Comparison of ENCODE assay signal across 9 mouse cellular contexts in the genomic region with DNA sequence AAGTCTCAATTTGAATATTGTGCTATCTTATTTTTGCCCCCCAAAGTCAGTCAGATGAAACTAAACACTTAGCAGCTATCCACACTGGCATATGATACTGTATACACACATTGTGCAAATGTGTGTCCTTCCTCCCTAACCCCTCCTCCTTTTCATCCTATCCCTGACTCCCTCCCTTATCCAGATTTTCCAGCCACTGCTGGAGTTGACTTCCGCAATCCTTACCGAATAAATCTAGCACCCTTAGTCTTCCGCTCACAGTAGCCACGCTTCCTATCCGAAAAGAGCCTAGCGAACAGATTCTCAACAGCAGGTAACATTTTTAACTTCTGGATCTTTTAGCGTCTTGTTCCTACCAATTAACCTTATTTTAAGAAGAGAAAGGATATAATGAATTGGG. TPM values are rescaled to one million over a fixed set of nuclear protein-coding genes. Genes with fewer than 3 reads are reported as not detected.
A peak's percentile ranks its signal among the peaks of the same experiment; 100 is the strongest.
DNase-seq lines count a peak whose midpoint lies in the region; ATAC-seq and TF ChIP-seq lines count a peak whose summit lies in the region.
"Had no signal": no experiment of that assay in that cellular context is flagged by ENCODE, and none has a peak within 500 bp of the region (broad histone marks: within the 10 kb centered on the region; RNA-seq: fewer than 3 reads in every experiment).

A gene (plus strand): TSS at position 233 of the 400 bp plus-strand sequence.

- H3K9me3 ChIP-seq in kidney, postnatal 0 days (replicated peaks; ENCODE audit: low read length): no peaks in the 10 kb centered on the region
- no peaks in the 10 kb centered on the region for H3K9me3 ChIP-seq in embryonic facial prominence, embryonic 15.5 days (replicated peaks)
- no peaks in the 10 kb centered on the region for H3K9me3 ChIP-seq in intestine, postnatal 0 days (ENCODE audit: control insufficient read depth)

- H3K4me1 ChIP-seq in kidney, postnatal 0 days (replicated peaks; ENCODE audit: insufficient read depth, low read length): no peaks in the 10 kb centered on the region
- peaks cover 7% of the 10 kb centered on the region for H3K4me1 ChIP-seq in embryonic facial prominence, embryonic 15.5 days
- no peaks in the 10 kb centered on the region for H3K4me1 ChIP-seq in intestine, postnatal 0 days (replicated peaks; ENCODE audit: control insufficient read depth, insufficient read depth, low read length)

- ATAC-seq in kidney, postnatal 0 days (replicated peaks; ENCODE audit: low FRiP score, low read depth): no peak
- ATAC-seq in embryonic facial prominence, embryonic 15.5 days (ENCODE audit: insufficient number of reproducible peaks, low FRiP score, low TSS enrichment, low read depth): peak; percentile 71
- no peak for ATAC-seq in intestine, postnatal 0 days
- ATAC-seq in activated CD4-positive, CD25-positive, alpha-beta regulatory T cell, adult 4 months: no peak

- DNase-seq in kidney, postnatal 0 days (ENCODE audit: low spot score): peak; percentile 61
- DNase-seq in kidney, adult 18-20 months: no peak
- DNase-seq in brain, adult 2 months (ENCODE audit: low read depth, low spot score): peak; percentile 40
- DNase-seq in cerebellum, postnatal 14 days: no peak
- no peak for DNase-seq in ovary, postnatal 10 days (ENCODE audit: low spot score)
- DNase-seq: cerebellum, adult 8-10 months had no signal

- H3K27me3 ChIP-seq in kidney, postnatal 0 days (ENCODE audit: insufficient read depth, low read length): no peaks in the 10 kb centered on the region
- no peaks in the 10 kb centered on the region for H3K27me3 ChIP-seq in embryonic facial prominence, embryonic 15.5 days
- no peaks in the 10 kb centered on the region for H3K27me3 ChIP-seq in intestine, postnatal 0 days (replicated peaks; ENCODE audit: control insufficient read depth, insufficient read depth, low read length)

- no peak within 1 kb of the TSS for H3K4me3 ChIP-seq in kidney, postnatal 0 days (replicated peaks; ENCODE audit: low read depth, low read length)
- peak within 1 kb of the TSS; percentile 40 for H3K4me3 ChIP-seq in embryonic facial prominence, embryonic 15.5 days (replicated peaks)
- H3K4me3 ChIP-seq in intestine, postnatal 0 days (ENCODE audit: low read depth, low read length): no peak within 1 kb of the TSS; the same call in 1 of the 2 replicates

- 69% methylated on average over 7 of the region's 7 CpGs for WGBS in kidney, postnatal 0 days
- WGBS in embryonic facial prominence, embryonic 15.5 days: 49% methylated on average over 7 of the region's 7 CpGs
- 72% methylated on average over 7 of the region's 7 CpGs for WGBS in intestine, postnatal 0 days

- peaks cover 19% of the 10 kb centered on the region for H3K36me3 ChIP-seq in kidney, postnatal 0 days (ENCODE audit: insufficient read depth, low read length)
- H3K36me3 ChIP-seq in embryonic facial prominence, embryonic 15.5 days: peaks cover 35% of the 10 kb centered on the region
- H3K36me3 ChIP-seq in intestine, postnatal 0 days (ENCODE audit: control insufficient read depth, insufficient read depth): peaks cover 17% of the 10 kb centered on the region

- 0 out of 2 replicates have a peak within 1 kb of the TSS, but pooled peaks have one; percentile 47 for H3K27ac ChIP-seq in kidney, postnatal 0 days
- H3K27ac ChIP-seq in embryonic facial prominence, embryonic 15.5 days (replicated peaks): peak within 1 kb of the TSS; percentile 77
- no peak within 1 kb of the TSS for H3K27ac ChIP-seq in intestine, postnatal 0 days (ENCODE audit: low read depth, low read length)

- no peak within 1 kb of the TSS for H3K9ac ChIP-seq in kidney, postnatal 0 days (ENCODE audit: low read depth, low read length)
- no peak within 1 kb of the TSS for H3K9ac ChIP-seq in embryonic facial prominence, embryonic 15.5 days
- H3K9ac ChIP-seq in intestine, postnatal 0 days (ENCODE audit: low read depth, low read length): no peak within 1 kb of the TSS

- no peak for TF ChIP-seq CTCF in kidney, postnatal 0 days (IDR thresholded peaks at IDR 0.05; ENCODE audit: low read depth)
- no peak for TF ChIP-seq CTCF in intestine, postnatal 0 days (IDR thresholded peaks at IDR 0.05; ENCODE audit: low read depth)

- peak within 1 kb of the TSS; percentile 30 for H3K4me2 ChIP-seq in kidney, postnatal 0 days (ENCODE audit: low read length)
- peak within 1 kb of the TSS; percentile 49 for H3K4me2 ChIP-seq in embryonic facial prominence, embryonic 15.5 days (replicated peaks)
- peak within 1 kb of the TSS; percentile 33; the same call in 1 of the 2 replicates for H3K4me2 ChIP-seq in intestine, postnatal 0 days (replicated peaks; ENCODE audit: low read depth)

RNA-seq across cellular contexts. Expression of the gene that starts here (rescaled TPM):
- 10.5 and 11.3 TPM in 2 replicates for polyA plus RNA-seq in kidney, postnatal 0 days (2015; fragmentation: Nextera tagmentation; extraction: Ambion mirVana)
- 122 and 138 TPM in 2 replicates for polyA plus RNA-seq in embryonic facial prominence, embryonic 15.5 days (2015; fragmentation: Nextera tagmentation; extraction: Ambion mirVana)
- polyA plus RNA-seq in intestine, postnatal 0 days (2015; fragmentation: Nextera tagmentation; extraction: Ambion mirVana): 9.1 and 9.8 TPM in 2 replicates
- polyA plus RNA-seq in activated CD4-positive, CD25-positive, alpha-beta regulatory T cell, adult 4 months (2017; shearing (Covaris generic)): not detected

Comparison
In these comparisons a context has a peak if more than half of its experiments do, and no peak if none do; other contexts are left out.
1. DNase-seq: peak in kidney, postnatal 0 days (single experiment) and brain, adult 2 months (single experiment); none in kidney, adult 18-20 months (single experiment), cerebellum, postnatal 14 days (0 of 2) and ovary, postnatal 10 days (single experiment).
2. Peak in every context shown above with its lines, with median percentiles within 50 percentile points of each other: H3K4me2 ChIP-seq.